Mouse (Mus musculus) liver, adult 2 months (tissue): ENCODE measurements around the gene Ppfia3.

ENCODE experiments used
- CTCF ChIP-seq: fragments of 200-500 bp; IDR thresholded peaks from 2 replicates; pipeline ENCODE4 v1.5.1; 2011; ENCODE audit warnings: low read depth, low read length, control low read depth
- POLR2A ChIP-seq: fragments of 200-500 bp; IDR thresholded peaks from 2 replicates; pipeline ENCODE4 v1.6.1; 2011; ENCODE audit warnings: low read length, control low read depth; ENCODE audit not compliant: insufficient read depth; ENCODE audit errors: extremely low read depth

- no peak for TF ChIP-seq CTCF
- TF ChIP-seq POLR2A, result no peak
These were observed 34.8 kb upstream of the Ppfia3 start for GRCm38 (mm10) chr7:45401521-45402085.
